Mouse (Mus musculus) embryonic fibroblast, embryonic 13.5 days (primary cell): ENCODE data around the gene Frmd4b.

Source experiments
- CTCF ChIP-seq: IDR thresholded peaks from 2 replicates; pipeline ENCODE4 v1.5.1; 2011; ENCODE audit warnings: mild to moderate bottlenecking, control low read depth, low read length, moderate library complexity, borderline replicate concordance; ENCODE audit not compliant: insufficient read depth
- POLR2A ChIP-seq: IDR thresholded peaks from 2 replicates; pipeline ENCODE4 v1.6.1; 2011; ENCODE audit warnings: low read depth, mild to moderate bottlenecking, control low read depth, low read length, moderate library complexity

DNA sequence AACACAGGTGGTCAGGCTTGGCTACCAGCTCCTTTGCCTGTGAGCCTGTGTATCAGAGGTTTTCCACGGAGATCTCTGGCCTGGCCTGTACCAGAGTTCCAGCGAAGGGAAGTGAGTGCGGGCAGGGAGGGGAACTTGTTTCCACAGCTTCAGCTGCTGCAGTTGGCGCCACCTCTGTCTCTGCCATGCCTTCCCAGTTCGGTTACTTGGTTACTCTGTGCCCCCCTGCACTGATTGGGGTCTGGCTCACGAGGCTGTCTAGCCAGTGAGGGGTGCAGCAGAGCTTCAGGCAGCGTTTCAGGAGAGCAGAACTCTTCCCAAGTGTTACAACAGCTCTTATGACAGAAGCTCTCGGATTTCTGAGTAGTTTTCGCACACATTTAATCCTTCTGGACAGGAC, 6.0 kb upstream of the Frmd4b start:
- no peak for TF ChIP-seq CTCF
- no peak for TF ChIP-seq POLR2A
